Mouse (Mus musculus) monocyte, adult 5-6 weeks (primary cell): Measurements from ENCODE around the gene Nono. TPM values are rescaled to one million over a fixed set of nuclear protein-coding genes. Genes with fewer than 3 reads are reported as not detected.

ENCODE experiments used
- ATAC-seq: fragments of 153-309, 156-312 bp; replicated peaks from 2 replicates; pipeline ENCODE4 v1.8.0; 2017; ENCODE audit warnings: mild to moderate bottlenecking; ENCODE audit not compliant: low TSS enrichment, insufficient number of reproducible peaks, severe bottlenecking, poor library complexity, low FRiP score
- total RNA-seq: library from RNA; stranded (forward); fragments of 200-1000, 200-491, 200-594 nt; gene quantifications from 3 replicates; pipeline ENCODE4 v1.2.3, GENCODE M21; 2017

Nono gene
- total RNA-seq, 1 experiment from 2014 or later, result 324 TPM

GRCm38 (mm10) chrX:101451591-101451990 is 22.5 kb downstream of the Nono start:
- no peak for ATAC-seq

GRCm38 (mm10) chrX:101472202-101472601 is 43.1 kb downstream of the Nono start:
- no peak for ATAC-seq

GRCm38 (mm10) chrX:101481604-101482350 is 52.7 kb downstream of the Nono start:
- ATAC-seq, result no peak

- ATAC-seq, result 0 out of 2 replicates have a peak, but pooled peaks have one; percentile 47
Measured at GRCm38 (mm10) chrX:101486487-101487152, 57.5 kb downstream of the Nono start.

Other genes starting within 250 kb of the Nono start
- 47.5 to 52.9 TPM (median 49.3 TPM) in 3 replicates for gene Snx12, start 206.8 kb upstream of the Nono start, total RNA-seq
- 14.0 to 20.8 TPM (median 14.5 TPM) in 3 replicates for gene Foxo4, start 174.8 kb upstream of the Nono start, total RNA-seq
- 10.8 to 15.8 TPM (median 13.4 TPM) in 3 replicates for gene Gm614, start 165.3 kb upstream of the Nono start, total RNA-seq
- gene Il2rg, start 161.1 kb upstream of the Nono start, total RNA-seq, result 206 to 400 TPM (median 270 TPM) in 3 replicates
- gene Gm20489, start 160.3 kb upstream of the Nono start, total RNA-seq, result not detected in 3 replicates
- gene Med12, start 155.3 kb upstream of the Nono start, total RNA-seq, result 42.5 to 73.8 TPM (median 57.7 TPM) in 3 replicates
- gene Nlgn3, start 130.2 kb upstream of the Nono start, total RNA-seq, result 1.2 TPM in 1 of 3 replicates, not detected in the others
- gene Gjb1, start 52.9 kb upstream of the Nono start, total RNA-seq, result not detected in 3 replicates
- gene Zmym3, start 8.5 kb upstream of the Nono start, total RNA-seq, result 11.0 to 35.3 TPM (median 11.1 TPM) in 3 replicates
- gene Itgb1bp2, start 19.8 kb downstream of the Nono start, total RNA-seq, result 0.64 to 2.6 TPM in 2 of 3 replicates, not detected in the other
- 55.4 to 102 TPM (median 69.7 TPM) in 3 replicates for gene Taf1, start 103.4 kb downstream of the Nono start, total RNA-seq
- 97.1 to 210 TPM (median 107 TPM) in 3 replicates for gene Ogt, start 210.7 kb downstream of the Nono start, total RNA-seq